Mouse (Mus musculus) adipose tissue, adult 10 weeks (tissue): ENCODE results near the gene Fam184a. TPM values are rescaled to one million over a fixed set of nuclear protein-coding genes. Genes with fewer than 3 reads are reported as not detected.

Source experiments
- polyA plus RNA-seq: library from polyadenylated mRNA; stranded (reverse); fragments of 350-450 nt; fragmentation: Illumina TruSeq; extraction: RNeasy Lipid Tissue Mini Kit (QIAGEN cat#74804); gene quantifications from one replicate; pipeline ENCODE4 v1.2.3, GENCODE M21; 2014; ENCODE audit warnings: low read depth, low replicate concordance

Gene Fam184a
- polyA plus RNA-seq, result 8.7 TPM

GRCm38 (mm10) chr10:53750955-53751652 lies at the start of gene Fam184a:
Gene Fam184a (minus strand): TSS chr10:53751123.

GRCm38 (mm10) chr10:53630339-53630738 lies 120.6 kb downstream of the Fam184a start, which contains the start of gene Mcm9:
Gene Mcm9 (minus strand): TSS chr10:53630439.

DNA sequence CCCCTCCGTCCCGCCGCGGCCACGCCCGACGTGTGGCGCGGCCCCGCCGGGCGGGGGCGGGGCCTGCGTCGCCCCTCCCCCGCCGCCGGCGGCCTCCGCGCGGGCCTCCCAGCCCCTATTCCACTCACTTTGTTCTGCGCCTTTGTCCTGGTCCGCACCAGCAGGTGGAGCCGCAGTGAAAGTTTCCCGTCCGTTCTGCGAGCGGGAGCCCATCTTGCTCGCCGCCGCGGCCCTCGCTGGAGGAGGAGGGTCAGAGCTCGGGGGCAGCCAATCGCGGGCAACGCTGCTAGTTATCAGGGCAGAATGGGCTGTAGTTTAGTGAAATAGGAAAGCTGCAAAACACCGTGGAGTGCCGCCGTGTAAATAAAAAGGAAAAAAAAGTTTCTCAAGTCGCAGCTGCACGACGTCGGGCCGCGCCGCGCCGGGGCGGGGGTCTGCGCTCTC lies 154.2 kb downstream of the Fam184a start, which contains the start of gene Asf1a:
Gene Asf1a, plus strand, starts transcription at position 81 of the 444 bp plus-strand sequence.

Other genes with a start within 250 kb of the Fam184a start
- 29.5 TPM for gene Asf1a, start 154.4 kb downstream of the Fam184a start, polyA plus RNA-seq
- 8.5 TPM for gene Mcm9, start 120.7 kb downstream of the Fam184a start, polyA plus RNA-seq